Mouse (Mus musculus): ENCODE measurements at regions not wholly inside any gene's neighbourhood (a gene's known extent, or its start where the extent isn't known, plus 50 kb on each side); places are given as distances from the start of the nearest gene placed in this dataset.
"Not testable (repeated sequence)": the region's sequence is repeated elsewhere in the genome, so short reads cannot be mapped to it uniquely, and the experiment has no call there.

GRCm38 (mm10) chr6:109125447-109125846 is 297.0 kb downstream of the Edem1 start:
- no peak for DNase-seq

GRCm38 (mm10) chr6:109127203-109127602 is 298.8 kb downstream of the Edem1 start:
- DNase-seq = no peak

- DNase-seq = no peak
Observed at GRCm38 (mm10) chr6:109146111-109146510, 317.7 kb downstream of the Edem1 start.

- DNase-seq = no peak
Observed at GRCm38 (mm10) chr6:109149043-109149442, 320.6 kb downstream of the Edem1 start.

- DNase-seq = peak; percentile 35 to 66
Observed at GRCm38 (mm10) chr6:109150023-109150911, 321.8 kb downstream of the Edem1 start.

GRCm38 (mm10) chr6:109150912-109151256 is 322.4 kb downstream of the Edem1 start:
- no peak for DNase-seq

GRCm38 (mm10) chr6:109153624-109154023 is 325.2 kb downstream of the Edem1 start:
- no peak for DNase-seq

GRCm38 (mm10) chr6:109159561-109159960 is 331.1 kb downstream of the Edem1 start:
- DNase-seq = no peak

GRCm38 (mm10) chr6:109167439-109167838 is 339.0 kb downstream of the Edem1 start:
- DNase-seq = no peak

GRCm38 (mm10) chr6:109172104-109172850 is 343.8 kb downstream of the Edem1 start:
- DNase-seq = no peak

- DNase-seq = no peak
Observed at GRCm38 (mm10) chr6:109173015-109173414, 344.6 kb downstream of the Edem1 start.

GRCm38 (mm10) chr6:109176876-109177275 is 348.4 kb downstream of the Edem1 start:
- DNase-seq = no peak

- no peak for DNase-seq
Observed at GRCm38 (mm10) chr6:109182878-109183277, 354.4 kb downstream of the Edem1 start.

GRCm38 (mm10) chr6:109193061-109193460 is 364.6 kb downstream of the Edem1 start:
- not testable (repeated sequence) for DNase-seq

GRCm38 (mm10) chr6:109193603-109194002 is 365.2 kb downstream of the Edem1 start:
- no peak for DNase-seq

GRCm38 (mm10) chr6:109209699-109210098 is 381.3 kb downstream of the Edem1 start:
- no peak for DNase-seq

- no peak for DNase-seq
Observed at GRCm38 (mm10) chr6:109230391-109230790, 401.9 kb downstream of the Edem1 start.

GRCm38 (mm10) chr6:109233426-109233825 is 405.0 kb downstream of the Edem1 start:
- DNase-seq = no peak

GRCm38 (mm10) chr6:109245666-109246065 is 417.2 kb downstream of the Edem1 start:
- no peak for DNase-seq

- not testable (repeated sequence) for DNase-seq
Observed at GRCm38 (mm10) chr6:109246510-109246909, 418.1 kb downstream of the Edem1 start.
